Mouse (Mus musculus) 416B (cell line): ENCODE measurements around the gene Hist2h2aa1.
"Not testable (repeated sequence)": the region's sequence is repeated elsewhere in the genome, so short reads cannot be mapped to it uniquely, and the experiment has no call there.

Source experiments
- DNase-seq: peaks from one replicate; pipeline ENCODE4 v3.0.0; 2011; ENCODE audit warnings: low read depth

Gene Hist2h2aa1

DNA sequence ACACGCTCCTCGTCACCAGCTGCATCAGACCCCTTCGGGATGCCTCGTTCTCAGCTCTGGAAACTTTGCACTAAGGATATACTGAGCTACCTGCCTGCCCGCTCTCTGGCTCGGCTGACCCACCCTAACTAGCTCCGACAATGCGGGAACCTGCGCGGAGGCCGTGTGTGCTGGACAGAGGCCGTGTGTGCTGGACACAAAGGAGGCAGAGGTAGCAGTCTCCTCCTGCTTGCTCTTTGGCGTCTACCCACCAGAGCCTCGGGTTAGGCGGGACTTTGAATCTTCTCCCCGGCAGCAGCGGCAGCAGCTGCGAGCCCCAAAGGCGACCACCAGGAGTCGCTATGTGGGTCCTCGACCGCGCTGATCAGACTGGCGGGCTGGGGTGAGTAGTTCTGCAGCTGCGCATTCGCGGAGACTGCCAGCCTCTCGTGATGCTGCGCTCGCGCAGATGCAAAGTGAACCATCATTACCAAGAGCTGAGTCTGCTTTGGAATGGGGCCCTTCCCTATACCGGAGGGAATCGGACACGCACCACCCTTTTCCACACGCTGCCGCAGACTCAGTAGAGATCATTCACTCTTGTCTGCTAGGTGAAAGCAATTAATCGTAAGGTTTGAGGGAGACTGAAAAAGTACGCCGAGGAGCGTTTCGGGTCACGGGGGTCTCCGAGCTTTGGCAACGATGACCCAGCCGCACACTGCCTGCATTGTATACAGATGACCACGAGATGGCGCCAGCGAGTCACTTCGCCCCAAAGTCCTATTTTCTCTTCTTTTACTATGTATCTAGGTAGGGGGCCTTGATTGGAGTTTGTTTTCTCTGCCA, 32.7 kb downstream of the Hist2h2aa1 start:
- DNase-seq: peak; percentile 95

- DNase-seq: no peak
Observed at GRCm38 (mm10) chr3:96280660-96281059, 35.4 kb downstream of the Hist2h2aa1 start.

DNA sequence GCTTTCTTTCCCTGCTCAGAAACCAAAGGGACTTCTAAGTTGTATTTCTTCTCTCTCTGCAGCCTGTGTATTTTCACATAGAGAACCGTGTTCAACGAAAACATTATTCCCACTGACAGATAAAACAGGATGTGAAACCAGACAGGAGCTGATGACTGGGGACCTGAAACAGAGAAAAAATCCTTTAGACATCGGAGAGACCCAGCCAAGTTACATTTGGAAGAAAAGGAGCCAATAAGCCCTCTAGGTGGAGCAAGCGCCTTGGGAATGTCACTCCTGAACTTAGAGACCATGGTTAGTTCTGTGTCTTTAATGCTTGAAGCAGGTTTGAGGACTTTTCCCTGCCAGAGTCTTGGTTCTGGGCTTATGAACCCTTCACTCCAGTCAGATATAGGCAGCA, 39.2 kb downstream of the Hist2h2aa1 start:
- peak; percentile 58 for DNase-seq

DNA sequence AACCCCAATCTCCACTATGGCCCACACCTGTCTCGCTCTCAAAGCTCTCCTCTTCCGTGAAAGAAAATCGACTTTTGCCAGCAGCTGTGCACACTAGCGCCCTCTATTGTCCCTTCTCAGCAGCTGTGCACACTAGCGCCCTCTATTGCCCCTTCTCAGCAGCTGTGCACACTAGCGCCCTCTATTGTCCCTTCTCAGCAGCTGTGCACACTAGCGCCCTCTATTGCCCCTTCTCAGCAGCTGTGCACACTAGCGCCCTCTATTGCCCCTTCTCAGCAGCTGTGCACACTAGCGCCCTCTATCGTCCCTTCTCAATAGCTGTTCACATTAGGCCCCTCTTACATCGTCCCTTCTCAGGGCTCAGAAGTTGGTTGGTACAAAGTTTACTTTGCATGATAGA, 42.0 kb downstream of the Hist2h2aa1 start:
- DNase-seq: not testable (repeated sequence)

DNA sequence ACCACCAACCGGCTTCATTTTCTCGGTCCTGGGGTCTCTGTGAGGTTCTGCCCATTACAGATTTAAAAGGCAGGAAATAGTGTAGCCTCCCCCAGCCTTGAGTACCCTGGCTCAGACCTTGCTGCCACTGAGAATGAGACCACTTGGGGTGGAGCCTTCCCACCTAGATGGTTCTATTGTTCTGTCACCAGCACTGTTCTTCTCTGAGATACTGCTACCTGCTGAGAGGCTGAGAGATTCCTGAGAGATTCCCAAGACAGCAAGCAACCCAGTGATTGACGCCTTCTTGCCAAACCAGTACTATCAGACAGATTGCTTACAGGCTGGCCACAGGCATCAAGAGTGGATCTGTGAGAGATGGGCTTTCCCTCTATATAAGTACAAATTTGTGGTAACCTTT, 43.9 kb downstream of the Hist2h2aa1 start:
- no peak for DNase-seq

GRCm38 (mm10) chr3:96290727-96291126, 45.4 kb downstream of the Hist2h2aa1 start:
- not testable (repeated sequence) for DNase-seq

DNA sequence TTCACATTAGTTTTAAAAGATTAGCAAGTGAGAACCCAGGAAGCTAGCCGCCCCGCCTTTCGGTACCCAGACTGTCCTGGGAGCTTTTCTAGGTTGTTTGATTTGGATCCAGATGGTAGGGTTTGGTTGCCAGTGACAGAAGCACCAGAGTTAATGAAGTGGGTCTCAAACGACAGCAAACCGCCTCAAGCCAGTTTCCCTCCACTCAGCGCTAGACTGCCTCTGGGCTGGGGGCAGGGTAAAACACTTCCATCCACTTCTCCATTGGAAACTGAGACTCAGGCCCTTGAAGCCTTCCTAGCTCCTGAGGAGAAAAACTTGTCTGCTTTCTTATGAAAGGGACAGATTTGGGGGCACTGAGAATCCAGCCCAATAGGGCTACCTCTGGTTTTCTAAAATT, 47.3 kb downstream of the Hist2h2aa1 start:
- DNase-seq: no peak

DNA sequence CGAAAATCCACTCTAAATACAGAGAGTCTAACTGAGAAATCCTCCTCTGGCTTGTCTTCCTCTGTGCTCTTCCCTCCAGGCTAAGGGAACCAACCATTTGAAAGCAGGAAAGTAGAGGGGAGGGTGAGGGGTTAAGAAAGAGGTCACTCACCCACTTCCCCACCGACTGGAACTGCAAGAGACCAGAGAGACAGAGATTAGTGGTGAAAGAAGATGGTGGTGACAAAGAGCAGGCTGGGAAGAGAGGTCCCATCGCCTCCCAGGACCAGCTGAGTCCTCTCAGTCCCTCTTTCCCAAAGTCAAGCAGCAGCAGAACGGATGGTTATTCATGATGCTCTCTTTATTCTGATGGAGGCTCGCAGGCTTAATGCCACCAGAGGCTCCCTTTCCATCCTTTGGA, 48.1 kb downstream of the Hist2h2aa1 start:
- DNase-seq: no peak

DNA sequence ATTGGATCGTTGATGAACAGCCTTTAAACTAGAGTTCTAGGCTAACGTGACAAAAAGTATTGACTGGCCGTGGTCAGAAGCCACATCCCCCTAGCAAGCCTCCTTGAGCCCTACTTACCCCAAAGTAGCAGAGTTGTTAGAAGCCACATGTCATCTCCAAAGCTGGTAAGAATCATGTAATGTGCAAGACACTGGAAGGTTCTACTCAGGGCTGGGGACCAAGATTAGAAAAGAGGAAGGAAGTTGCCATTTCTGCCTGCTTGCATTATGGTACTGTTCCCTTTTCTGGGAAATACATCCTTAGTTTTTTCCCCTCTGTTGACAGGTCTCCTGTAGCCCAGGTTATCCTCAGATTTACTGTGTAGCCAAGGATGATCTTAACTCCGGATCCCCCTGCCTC, 48.5 kb downstream of the Hist2h2aa1 start, which contains the start of gene Fcgr1:
Gene Fcgr1, minus strand, starts transcription at position 183 of the 400 bp plus-strand sequence.
- peak; percentile 84 for DNase-seq
